Mouse (Mus musculus) forebrain, postnatal 0 days (tissue): ENCODE measurements around the gene Slc51b. TPM values are rescaled to one million over a fixed set of nuclear protein-coding genes. Genes with fewer than 3 reads are reported as not detected.

Source experiments
- ATAC-seq: fragments of 200-750 bp; cut with Nextera tagmentation; 2 replicates; pipeline ENCODE4 v1.8.0; 2017; ENCODE audit warnings: mild to moderate bottlenecking, moderate library complexity
- DNase-seq: peaks from one replicate; pipeline ENCODE4 v3.0.0-alpha.2; 2015
- H3K27ac ChIP-seq: fragments of 300-500 bp; sonication (generic); 2 replicates; pipeline ENCODE4 v1.5.1; 2014; ENCODE audit warnings: low read depth, mild to moderate bottlenecking, antibody characterized with exemption, low read length, moderate library complexity, mixed read lengths
- H3K27me3 ChIP-seq: fragments of 300-500 bp; sonication (generic); 2 replicates; pipeline ENCODE4 v1.6.1; 2014; ENCODE audit warnings: mild to moderate bottlenecking, low read length, mixed read lengths; ENCODE audit not compliant: insufficient read depth
- H3K36me3 ChIP-seq: fragments of 300-500 bp; sonication (generic); 2 replicates; pipeline ENCODE4 v1.6.1; 2014; ENCODE audit warnings: mild to moderate bottlenecking, moderate library complexity; ENCODE audit not compliant: insufficient read depth
- H3K4me1 ChIP-seq: fragments of 300-500 bp; sonication (generic); 2 replicates; pipeline ENCODE4 v1.6.1; 2014; ENCODE audit warnings: antibody characterized with exemption; ENCODE audit not compliant: insufficient read depth
- H3K4me2 ChIP-seq: fragments of 300-500 bp; sonication (generic); 2 replicates; pipeline ENCODE4 v1.6.1; 2014; ENCODE audit warnings: low read depth, mild to moderate bottlenecking, moderate library complexity
- H3K4me3 ChIP-seq: fragments of 300-500 bp; sonication (generic); 2 replicates; pipeline ENCODE4 v1.5.1; 2014; ENCODE audit warnings: low read depth, low read length, mixed read lengths
- H3K9ac ChIP-seq: fragments of 300-500 bp; sonication (generic); 2 replicates; pipeline ENCODE4 v1.6.1; 2014; ENCODE audit warnings: mild to moderate bottlenecking
- H3K9me3 ChIP-seq: fragments of 300-500 bp; sonication (generic); 2 replicates; pipeline ENCODE4 v1.6.1; 2016; ENCODE audit warnings: low read length
- CTCF ChIP-seq: sonication (generic); IDR thresholded peaks from 2 replicates; pipeline ENCODE4 v1.5.1; 2016; ENCODE audit warnings: antibody characterized with exemption, control low read depth, low read depth
- WGBS: fragments of 180-500 bp; shearing (Covaris S2); extraction: QIAGEN DNeasy Blood & Tissue Kit; methylation state at CpG from one replicate; pipeline ENCODE4 v1.1.7; 2014; 5-methylcytosine and 5-hydroxymethylcytosine counted together
- polyA plus RNA-seq: library from polyadenylated mRNA; unstranded; fragments of >200 nt; fragmentation: Nextera tagmentation; extraction: Ambion mirVana; gene quantifications from 2 replicates; pipeline ENCODE4 v1.2.1, GENCODE M21; 2015
- total RNA-seq: library from RNA; depleted of rRNA; stranded (reverse); fragments of >200 nt; gene quantifications from 2 replicates; pipeline ENCODE4 v1.2.3, GENCODE M21; 2014; rRNA removed

The Slc51b gene
- not detected in 2 replicates for total RNA-seq
- not detected in 2 replicates for polyA plus RNA-seq

DNA sequence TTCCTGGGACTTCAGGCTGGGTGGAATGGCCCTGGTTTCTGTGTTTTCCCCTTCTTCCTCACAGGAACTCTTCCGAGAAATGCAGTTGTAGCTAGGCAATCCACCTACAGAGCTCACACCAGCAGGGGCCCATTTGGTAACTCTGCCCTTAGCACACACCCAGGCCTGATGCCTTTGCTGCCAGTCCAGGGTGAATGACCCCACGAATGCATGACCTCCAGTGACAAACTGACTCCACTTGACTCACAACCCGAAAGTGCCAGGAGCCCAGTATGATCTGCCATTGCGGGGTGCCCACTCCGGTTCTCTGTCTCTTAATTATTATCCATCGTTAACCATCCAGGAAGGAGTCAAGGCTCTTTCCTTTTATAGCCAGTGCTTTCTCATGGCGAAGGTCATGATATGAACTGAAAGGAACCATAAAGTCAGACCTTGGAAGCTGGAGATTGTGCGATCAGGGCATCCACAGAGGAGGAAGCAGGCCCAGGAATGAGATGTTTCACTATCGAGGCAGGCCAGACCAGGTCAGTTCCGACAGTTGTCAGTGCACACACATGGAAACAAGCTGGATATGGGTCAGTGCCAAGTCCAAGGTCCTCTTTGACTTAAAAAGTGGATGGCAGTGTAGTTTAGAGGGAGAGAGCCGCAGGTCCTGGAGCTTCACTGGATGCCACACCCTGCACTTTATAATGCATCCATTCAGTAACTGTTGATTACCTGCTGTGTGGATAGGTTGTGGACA, at the start of gene Slc51b:
TSS of gene Slc51b (minus strand) at position 196 of the 742 bp plus-strand sequence.
- no peak within 1 kb of the TSS for H3K4me2 ChIP-seq
- H3K27me3 ChIP-seq, result no peaks in the 10 kb centered on the region
- no peak for TF ChIP-seq CTCF
- H3K4me3 ChIP-seq, result no peak within 1 kb of the TSS
- no peak for ATAC-seq
- WGBS, result 83% methylated on average over 11 of the region's 11 CpGs
- no peak within 1 kb of the TSS for H3K9ac ChIP-seq
- H3K4me1 ChIP-seq, result no peaks in the 10 kb centered on the region
- no peak within 1 kb of the TSS for H3K27ac ChIP-seq
- no peaks in the 10 kb centered on the region for H3K36me3 ChIP-seq
- no peak for DNase-seq
- no peaks in the 10 kb centered on the region for H3K9me3 ChIP-seq

DNA sequence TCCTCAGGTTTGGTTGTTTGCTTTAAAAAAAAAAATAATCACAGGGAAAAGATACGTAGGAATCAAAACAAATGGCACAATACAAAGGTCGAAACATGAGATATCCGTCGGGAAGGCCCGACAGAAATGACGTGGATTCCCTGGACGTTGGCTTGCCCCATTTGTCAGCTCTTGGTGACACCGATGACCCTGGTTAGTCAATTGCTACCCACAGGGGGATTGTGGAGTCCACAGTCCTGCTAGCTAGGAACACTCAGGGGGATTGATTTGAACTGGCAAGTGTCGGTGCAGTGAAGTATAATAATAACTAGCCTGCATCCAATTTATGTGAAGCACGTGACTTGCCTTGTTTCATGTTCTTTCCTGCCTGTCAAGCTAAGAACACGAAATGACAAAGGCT, 44.9 kb upstream of the Slc51b start:
- Histone ChIP-seq H3K4me2 (no peak overlapping the region), H3K27me3 (no peaks in the 10 kb centered on the region), H3K9ac (peak overlapping the region; percentile 14; the same call in 1 of the 2 replicates), H3K9me3 (no peaks in the 10 kb centered on the region), H3K4me1 (no peaks in the 10 kb centered on the region), H3K27ac (no peak overlapping the region), H3K36me3 (peaks cover 54% of the 10 kb centered on the region), H3K4me3 (no peak overlapping the region)
- DNase-seq, result no peak
- TF ChIP-seq CTCF, result no peak
- 77% methylated on average over 11 of the region's 11 CpGs for WGBS
- no peak for ATAC-seq

DNA sequence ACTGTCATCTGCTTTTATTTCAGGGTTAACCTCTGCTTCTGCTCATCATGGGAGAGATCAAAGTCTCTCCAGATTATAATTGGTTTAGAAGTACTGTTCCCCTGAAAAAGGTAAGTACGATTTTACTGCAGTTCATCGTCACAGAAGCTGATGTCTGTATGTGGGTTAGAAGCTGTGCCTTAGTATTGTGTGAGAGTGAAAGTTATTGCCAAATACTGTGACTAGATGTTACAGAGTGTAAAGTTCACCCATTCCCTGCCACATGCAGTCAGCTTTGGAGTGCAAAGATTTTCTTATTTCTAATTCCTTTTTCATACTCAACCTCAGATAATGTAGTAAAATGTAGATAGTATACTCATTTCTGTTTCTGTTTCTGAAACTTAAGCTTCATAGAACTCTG, 42.5 kb upstream of the Slc51b start:
- no peak for TF ChIP-seq CTCF
- Histone ChIP-seq H3K27me3 (no peaks in the 10 kb centered on the region), H3K36me3 (peaks cover 42% of the 10 kb centered on the region), H3K9ac (no peak overlapping the region), H3K4me1 (peaks cover 7% of the 10 kb centered on the region), H3K27ac (no peak overlapping the region), H3K4me3 (no peak overlapping the region), H3K4me2 (no peak overlapping the region), H3K9me3 (no peaks in the 10 kb centered on the region)
- no peak for DNase-seq
- WGBS, result 94% methylated on average over 2 of the region's 2 CpGs
- no peak for ATAC-seq

DNA sequence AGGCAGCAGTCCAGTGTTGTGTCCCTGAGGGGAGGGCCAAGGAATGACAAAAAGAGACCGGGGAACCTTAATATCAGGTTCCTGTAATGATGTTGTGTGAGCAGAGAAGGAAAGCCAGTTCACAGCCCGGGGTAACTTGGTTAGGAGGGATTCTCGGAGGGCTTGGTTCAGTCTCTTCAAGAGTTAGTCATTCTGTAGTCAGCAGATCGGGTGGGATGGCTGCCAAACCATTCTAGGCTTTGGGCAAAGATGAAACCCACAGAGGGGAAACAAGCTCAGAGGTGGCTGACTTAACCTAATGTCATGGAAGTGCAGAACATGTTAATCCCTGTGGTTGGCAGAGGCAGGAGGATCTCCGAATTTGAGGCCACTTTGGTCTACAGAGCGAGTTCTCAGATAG, 41.4 kb upstream of the Slc51b start:
- Histone ChIP-seq H3K36me3 (peaks cover 32% of the 10 kb centered on the region), H3K9ac (no peak overlapping the region), H3K4me3 (no peak overlapping the region), H3K27ac (no peak overlapping the region), H3K9me3 (no peaks in the 10 kb centered on the region), H3K4me1 (peaks cover 7% of the 10 kb centered on the region), H3K4me2 (no peak overlapping the region), H3K27me3 (no peaks in the 10 kb centered on the region)
- DNase-seq, result no peak
- ATAC-seq, result no peak
- 93% methylated on average over 6 of the region's 6 CpGs for WGBS
- TF ChIP-seq CTCF, result no peak

DNA sequence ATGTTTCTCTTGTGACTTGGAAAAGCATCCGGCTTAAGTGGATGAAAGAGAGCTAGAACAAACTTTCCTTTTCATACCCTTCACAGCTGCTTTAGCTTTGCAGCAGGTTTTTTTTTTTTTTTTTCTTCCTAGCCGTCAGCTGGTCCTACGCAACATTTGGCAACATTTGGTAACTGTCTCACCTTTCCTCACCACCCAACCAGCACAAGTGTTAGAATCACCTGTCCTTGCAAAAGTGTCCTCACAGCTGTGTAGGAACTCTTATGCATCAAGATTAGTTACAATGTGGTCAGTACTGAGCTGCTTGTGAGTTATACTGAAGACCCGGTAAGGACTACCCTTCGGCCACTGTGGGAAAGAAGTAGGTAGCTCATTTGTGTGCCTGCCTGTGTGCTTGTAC, 39.8 kb upstream of the Slc51b start:
- no peak for DNase-seq
- H3K4me1 ChIP-seq, result peaks cover 7% of the 10 kb centered on the region
- TF ChIP-seq CTCF, result no peak
- H3K36me3 ChIP-seq, result peaks cover 25% of the 10 kb centered on the region; the same call in 1 of the 2 replicates
- H3K4me3 ChIP-seq, result no peak overlapping the region
- 73% methylated on average over 5 of the region's 5 CpGs for WGBS
- ATAC-seq, result no peak
- H3K27ac ChIP-seq, result no peak overlapping the region
- no peaks in the 10 kb centered on the region for H3K9me3 ChIP-seq
- H3K4me2 ChIP-seq, result no peak overlapping the region
- H3K27me3 ChIP-seq, result no peaks in the 10 kb centered on the region
- H3K9ac ChIP-seq, result no peak overlapping the region

DNA sequence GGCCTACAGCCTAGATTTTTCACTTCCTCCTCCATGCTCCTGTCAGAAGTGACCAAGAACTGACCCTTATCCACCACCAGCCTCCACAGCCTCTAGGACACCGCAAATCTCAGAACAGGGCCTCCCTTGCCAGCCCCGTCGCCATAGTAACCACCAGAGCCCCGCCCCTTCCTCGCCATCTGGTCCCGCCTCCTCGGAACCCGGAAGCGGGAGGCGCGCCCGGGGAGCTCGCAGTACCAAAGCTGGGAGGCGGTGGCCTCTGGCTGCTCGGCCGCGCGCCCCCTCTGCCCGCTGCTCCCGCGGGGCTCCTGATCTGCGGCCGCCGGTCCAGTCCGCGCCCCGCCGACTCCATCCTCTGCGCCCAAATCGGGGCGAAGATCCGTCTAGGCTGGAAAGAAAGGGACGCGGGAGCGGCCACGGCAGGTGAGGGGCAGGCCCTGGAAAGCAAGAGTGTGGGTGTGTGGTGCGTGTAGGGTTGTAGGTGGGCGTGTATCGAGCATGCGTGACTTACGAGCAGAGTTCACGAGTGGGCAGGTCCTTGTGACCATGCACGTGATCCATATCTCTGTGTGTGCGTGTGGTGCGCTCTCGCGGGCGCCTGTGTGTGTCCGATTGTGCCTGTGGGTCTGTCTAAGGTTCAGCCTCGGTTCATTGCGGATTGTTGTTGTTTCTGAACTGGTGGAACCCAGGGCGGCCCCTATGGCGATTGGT, 38.1 kb upstream of the Slc51b start, which contains the start of gene Spg21:
TSS of gene Spg21 (plus strand) at position 216 of the 711 bp plus-strand sequence.
- no peaks in the 10 kb centered on the region for H3K9me3 ChIP-seq
- ATAC-seq (peak; percentile 98), DNase-seq (peak; percentile 96)
- peak; percentile 2; the same call in 1 of the 2 replicates for TF ChIP-seq CTCF
- peak within 1 kb of the TSS; percentile 97 for H3K4me3 ChIP-seq
- peak within 1 kb of the TSS; percentile 65 for H3K4me2 ChIP-seq
- H3K4me1 ChIP-seq, result peaks cover 7% of the 10 kb centered on the region
- no peaks in the 10 kb centered on the region for H3K27me3 ChIP-seq
- peak within 1 kb of the TSS; percentile 88 for H3K27ac ChIP-seq
- H3K36me3 ChIP-seq, result peaks cover 11% of the 10 kb centered on the region; the same call in 1 of the 2 replicates
- WGBS, result 2% methylated on average over 53 of the region's 53 CpGs
- peak within 1 kb of the TSS; percentile 87 for H3K9ac ChIP-seq

DNA sequence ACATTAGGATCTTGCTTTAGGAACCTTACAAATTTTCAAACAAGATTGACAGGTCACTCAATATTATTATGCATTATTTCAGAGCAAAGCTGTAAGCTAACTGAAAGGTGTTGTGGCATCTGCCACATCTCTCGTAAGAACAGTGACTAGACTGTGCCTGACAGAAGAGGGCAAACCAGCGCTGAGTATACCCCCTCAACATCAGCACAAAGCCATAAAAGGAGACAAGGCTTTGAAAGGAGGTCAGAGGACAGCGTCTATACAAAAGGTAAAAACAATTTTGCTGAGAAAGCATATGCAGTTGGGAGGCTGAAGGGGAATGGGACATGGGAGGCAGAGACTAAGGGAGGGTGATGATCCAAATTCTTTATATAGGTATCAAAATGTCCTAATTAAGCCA, 37.4 kb upstream of the Slc51b start:
- peak overlapping the region; percentile 88 for H3K27ac ChIP-seq
- peak overlapping the region; percentile 65 for H3K4me2 ChIP-seq
- H3K36me3 ChIP-seq, result 0 out of 2 replicates have a peak, but pooled peaks cover 4% of the 10 kb centered on the region
- H3K4me3 ChIP-seq, result peak overlapping the region; percentile 97
- no peak for DNase-seq
- peaks cover 7% of the 10 kb centered on the region for H3K4me1 ChIP-seq
- H3K9me3 ChIP-seq, result no peaks in the 10 kb centered on the region
- ATAC-seq, result 0 out of 2 replicates have a peak, but pooled peaks have one; percentile 17
- no peak for TF ChIP-seq CTCF
- peak overlapping the region; percentile 87 for H3K9ac ChIP-seq
- 30% methylated on average over 3 of the region's 3 CpGs for WGBS
- H3K27me3 ChIP-seq, result no peaks in the 10 kb centered on the region
